Mouse (Mus musculus): Measurements from ENCODE around the gene Coq5. TPM values are rescaled to one million over a fixed set of nuclear protein-coding genes. Genes with fewer than 3 reads are reported as not detected.

Coq5 gene
- total RNA-seq, 2 experiments from 2014 or later: 39.9 to 41.9 TPM

GRCm38 (mm10) chr5:115238729-115239195 lies 40.7 kb upstream of the Coq5 start:
- no peak for DNase-seq (ENCODE audit: extremely low spot score in 1 of 2, low spot score in 2 of 2)
- no peak for TF ChIP-seq CTCF (IDR thresholded peaks at IDR 0.05)
- Histone ChIP-seq H3K4me3 (peak overlapping the region; percentile 74), H3K27ac (peak overlapping the region; percentile 93)
- intact Hi-C loops (cut with DNase I): no loop called here

GRCm38 (mm10) chr5:115240191-115240590 lies 39.3 kb upstream of the Coq5 start:
- peak overlapping the region; percentile 74; the same call in 1 of the 2 replicates for H3K4me3 ChIP-seq
- intact Hi-C loops (cut with DNase I): no loop called here
- H3K27ac ChIP-seq: peak overlapping the region; percentile 57
- no peak for DNase-seq (ENCODE audit: extremely low spot score in 1 of 2, low spot score in 2 of 2)
- TF ChIP-seq CTCF (IDR thresholded peaks at IDR 0.05): no peak

GRCm38 (mm10) chr5:115255472-115255871 lies 24.0 kb upstream of the Coq5 start:
- TF ChIP-seq CTCF (IDR thresholded peaks at IDR 0.05): no peak
- DNase-seq (ENCODE audit: extremely low spot score in 1 of 2, low spot score in 2 of 2): no peak
- no peak overlapping the region; the same call in 1 of the 2 replicates for H3K27ac ChIP-seq
- H3K4me3 ChIP-seq: no peak overlapping the region
- intact Hi-C loops (cut with DNase I): no loop called here

GRCm38 (mm10) chr5:115256909-115257546 lies 22.4 kb upstream of the Coq5 start:
- Histone ChIP-seq H3K4me3 (no peak overlapping the region), H3K27ac (no peak overlapping the region)
- DNase-seq (ENCODE audit: extremely low spot score in 1 of 2, low spot score in 2 of 2): no peak
- TF ChIP-seq CTCF (IDR thresholded peaks at IDR 0.05): no peak
- intact Hi-C loops (cut with DNase I): no loop called here

- no peak overlapping the region for H3K27ac ChIP-seq
- H3K4me3 ChIP-seq: no peak overlapping the region
- intact Hi-C loops (cut with DNase I): no loop called here
- no peak for TF ChIP-seq CTCF (IDR thresholded peaks at IDR 0.05)
- no peak for DNase-seq (ENCODE audit: extremely low spot score in 1 of 2, low spot score in 2 of 2)
Measured at GRCm38 (mm10) chr5:115260356-115260755, 19.1 kb upstream of the Coq5 start.

DNA sequence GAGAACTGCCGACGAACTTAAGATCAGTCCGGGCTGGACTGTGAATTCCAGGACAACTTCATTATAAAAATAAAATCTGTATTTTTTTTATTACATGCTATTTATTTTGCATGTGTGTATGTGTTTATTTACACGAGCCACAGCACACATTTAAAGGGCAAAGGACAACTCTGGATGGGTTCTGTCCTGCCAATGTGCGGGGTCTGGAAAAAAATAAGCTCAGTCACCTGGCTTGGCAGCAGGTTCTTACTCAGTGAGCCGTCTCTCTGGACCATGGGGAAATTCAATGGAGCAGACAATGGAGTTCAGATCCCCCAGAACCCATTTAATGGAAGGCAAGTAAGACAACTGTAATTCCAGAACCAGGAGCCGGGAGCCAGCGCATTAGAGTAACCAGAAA lies 18.3 kb upstream of the Coq5 start:
- intact Hi-C loops (cut with DNase I): no loop called here

GRCm38 (mm10) chr5:115261880-115262279 lies 17.6 kb upstream of the Coq5 start:
- no peak overlapping the region for H3K27ac ChIP-seq
- no peak overlapping the region for H3K4me3 ChIP-seq
- TF ChIP-seq CTCF (IDR thresholded peaks at IDR 0.05): no peak
- intact Hi-C loops (cut with DNase I): loop anchor here (2.0 kb wide), 1 partner anchor 15 kb away; no protein-coding TSS in a partner anchor
- DNase-seq (ENCODE audit: extremely low spot score in 1 of 2, low spot score in 2 of 2): no peak

More for the DNA sequence above, 18.3 kb upstream of the Coq5 start:
- TF ChIP-seq CTCF (IDR thresholded peaks at IDR 0.05): no peak
- Histone ChIP-seq H3K27ac (no peak overlapping the region), H3K4me3 (no peak overlapping the region)
- no peak for DNase-seq (ENCODE audit: extremely low spot score in 1 of 2, low spot score in 2 of 2)

DNA sequence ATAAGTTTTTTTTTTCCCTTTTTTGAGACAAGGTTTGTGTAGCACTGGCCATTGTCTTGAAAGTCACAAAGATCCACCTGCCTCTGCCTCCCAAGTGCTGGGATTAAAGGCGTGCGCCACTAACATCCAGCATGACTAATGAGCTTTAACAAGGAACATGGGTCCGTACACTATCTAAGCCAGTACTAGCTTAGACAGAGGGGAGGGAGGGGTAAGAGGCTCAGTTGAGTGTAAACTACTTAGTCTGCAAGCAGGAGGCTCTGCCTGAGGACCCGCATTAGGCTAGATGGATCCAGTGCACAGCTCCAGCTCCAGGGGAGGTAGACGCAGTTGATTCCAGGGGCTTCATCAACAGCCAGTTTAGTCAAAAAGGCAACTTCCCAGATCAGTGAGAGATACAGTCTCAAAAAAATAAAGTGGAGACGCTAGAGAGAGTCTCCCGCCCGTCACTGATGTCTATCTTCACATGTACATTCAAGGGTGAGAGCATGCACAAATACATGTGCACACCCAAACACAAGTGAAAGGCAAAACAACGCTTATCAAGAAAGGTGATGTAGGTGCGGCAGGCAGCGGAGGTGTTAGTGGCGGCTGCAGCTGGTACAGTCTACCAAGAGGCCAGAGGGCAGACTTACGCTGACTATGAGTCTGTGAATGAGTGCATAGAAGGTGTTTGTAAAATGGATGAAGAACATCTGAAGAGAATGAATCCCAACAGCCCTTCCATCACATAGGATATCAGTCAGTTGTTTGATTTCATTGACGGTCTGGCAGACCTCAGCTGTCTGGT lies 16.8 kb upstream of the Coq5 start:
- H3K27ac ChIP-seq: no peak overlapping the region
- intact Hi-C loops (cut with DNase I): loop anchor here (2.0 kb wide), 1 partner anchor 16 kb away; no protein-coding TSS in a partner anchor
- no peak for TF ChIP-seq CTCF (IDR thresholded peaks at IDR 0.05)
- no peak for DNase-seq (ENCODE audit: extremely low spot score in 1 of 2, low spot score in 2 of 2)
- H3K4me3 ChIP-seq: no peak overlapping the region

DNA sequence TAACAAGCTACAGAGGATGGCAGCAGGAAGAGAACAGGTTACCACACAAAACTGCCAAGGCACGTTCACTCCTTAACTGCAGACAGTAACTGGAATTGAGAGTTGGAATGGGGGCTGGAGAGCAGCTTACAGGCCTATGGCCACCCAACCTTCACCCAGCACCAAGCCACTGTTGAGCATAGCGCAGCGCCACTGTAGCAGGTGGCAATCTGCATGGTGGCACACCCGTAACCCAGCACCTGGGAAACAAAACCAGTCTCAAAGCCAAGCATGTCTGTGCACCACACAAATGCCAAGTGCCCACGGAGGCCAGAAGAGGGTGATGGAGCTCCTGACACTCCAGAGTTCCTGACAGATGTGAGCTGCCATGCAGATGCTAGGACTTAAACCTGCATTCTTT lies 13.1 kb upstream of the Coq5 start:
- intact Hi-C loops (cut with DNase I): no loop called here
- no peak for TF ChIP-seq CTCF (IDR thresholded peaks at IDR 0.05)
- no peak for DNase-seq (ENCODE audit: extremely low spot score in 1 of 2, low spot score in 2 of 2)

GRCm38 (mm10) chr5:115266787-115267468 lies 12.5 kb upstream of the Coq5 start:
- Histone ChIP-seq H3K27ac (no peak overlapping the region), H3K4me3 (no peak overlapping the region)
- intact Hi-C loops (cut with DNase I): no loop called here
- no peak for TF ChIP-seq CTCF (IDR thresholded peaks at IDR 0.05)
- DNase-seq (ENCODE audit: extremely low spot score in 1 of 2, low spot score in 2 of 2): no peak

More for the DNA sequence above, 13.1 kb upstream of the Coq5 start:
- H3K27ac ChIP-seq: no peak overlapping the region
- no peak overlapping the region for H3K4me3 ChIP-seq

DNA sequence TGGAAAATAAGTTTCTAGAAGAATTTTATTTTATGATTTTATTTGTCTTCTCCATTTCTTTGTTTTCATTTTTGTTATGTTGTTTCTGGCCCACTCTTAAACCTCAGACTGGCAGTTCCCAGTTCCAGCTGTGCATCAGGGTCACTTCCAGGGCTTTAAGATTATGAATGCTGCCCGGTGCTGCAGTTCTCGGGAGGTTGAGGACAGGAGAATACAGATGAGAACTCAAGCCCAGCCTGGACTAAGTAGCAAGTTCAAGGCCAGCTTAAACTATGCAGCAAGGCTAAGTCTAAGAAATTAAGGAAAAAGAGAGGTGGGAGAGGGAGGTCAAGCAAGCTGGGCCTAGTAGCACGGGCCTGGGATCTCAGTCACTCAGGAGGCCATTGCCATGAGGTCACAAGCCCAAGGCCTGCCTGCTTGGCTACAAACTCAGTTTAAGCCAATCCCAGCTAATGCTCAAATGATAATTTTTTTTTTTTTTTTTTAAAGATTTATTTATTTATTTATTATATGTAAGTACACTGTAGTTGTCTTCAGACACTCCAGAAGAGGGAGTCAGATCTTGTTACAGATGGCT lies 11.9 kb upstream of the Coq5 start:
- no peak for DNase-seq (ENCODE audit: extremely low spot score in 1 of 2, low spot score in 2 of 2)
- H3K4me3 ChIP-seq: no peak overlapping the region
- TF ChIP-seq CTCF (IDR thresholded peaks at IDR 0.05): no peak
- no peak overlapping the region for H3K27ac ChIP-seq
- intact Hi-C loops (cut with DNase I): loop anchor here (2.0 kb wide), 1 partner anchor 61 kb away; no protein-coding TSS in a partner anchor
